Mouse (Mus musculus) liver, embryonic 14.5 days (tissue): ENCODE measurements around the gene Wdr34.

Experiments
- CTCF ChIP-seq: IDR thresholded peaks from 2 replicates; pipeline ENCODE4 v1.5.1; 2016; ENCODE audit warnings: antibody characterized with exemption, low read depth, control low read depth
- EP300 ChIP-seq: IDR thresholded peaks from 2 replicates; pipeline ENCODE4 v1.6.1; 2016; ENCODE audit warnings: antibody characterized with exemption, low read depth

GRCm38 (mm10) chr2:30063235-30063634, 14.6 kb upstream of the Wdr34 start:
- TF ChIP-seq EP300, result no peak
- no peak for TF ChIP-seq CTCF
